Mouse (Mus musculus): ENCODE measurements around the gene Vhl. TPM values are rescaled to one million over a fixed set of nuclear protein-coding genes. Genes with fewer than 3 reads are reported as not detected.

Gene Vhl
- polyA plus RNA-seq, 1 experiment, result 55.1 TPM

DNA sequence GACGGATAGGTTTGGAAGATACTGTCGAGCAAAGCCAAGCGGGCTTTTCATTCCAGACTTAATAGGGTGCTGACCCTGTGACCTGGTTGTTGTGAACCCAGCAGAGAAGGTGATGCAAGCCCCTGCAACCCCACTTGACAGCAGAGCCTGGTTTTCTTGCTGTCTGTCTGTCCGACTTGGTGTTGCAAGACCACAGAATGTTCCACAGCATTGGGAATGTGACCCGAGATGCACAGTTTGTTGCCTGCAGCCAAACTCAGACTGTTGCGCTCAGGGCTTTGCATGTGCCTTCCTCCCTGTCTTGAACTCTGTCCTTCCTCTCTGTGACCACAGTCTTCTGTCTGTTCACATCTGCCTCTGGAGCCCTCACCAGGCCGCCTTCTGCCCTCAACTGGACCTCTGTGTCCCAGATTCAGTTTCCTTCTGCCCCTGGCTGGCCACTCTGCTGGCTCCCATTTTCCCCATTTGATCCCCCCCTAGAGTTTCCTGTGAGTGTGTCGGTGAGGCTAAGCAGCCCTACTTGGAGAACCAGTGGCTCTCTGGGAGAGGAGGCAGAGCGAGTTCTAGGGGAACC lies 56.3 kb downstream of the Vhl start:
- no peak for TF ChIP-seq POLR2A (IDR thresholded peaks at IDR 0.05; ENCODE audit: extremely low read depth, insufficient read depth, low read length)
- H3K4me1 ChIP-seq (ENCODE audit: control insufficient read depth, insufficient read depth, low read length), result no peaks in the 10 kb centered on the region
- no peak overlapping the region for H3K27ac ChIP-seq (ENCODE audit: insufficient read depth, low read length)
- H3K4me3 ChIP-seq (ENCODE audit: insufficient read depth, low read length), result no peak overlapping the region

Other genes with a start within 250 kb of the Vhl start
- 57.1 and 57.3 TPM in 2 replicates for gene Tada3, start 246.1 kb upstream of the Vhl start, polyA plus RNA-seq (2012; rRNA removed)
- gene Arpc4, start 245.8 kb upstream of the Vhl start, polyA plus RNA-seq (2012; rRNA removed), result 156 and 177 TPM in 2 replicates
- gene Ttll3, start 234.7 kb upstream of the Vhl start, polyA plus RNA-seq (2012; rRNA removed), result 22.4 and 26.0 TPM in 2 replicates
- gene Rpusd3, start 204.6 kb upstream of the Vhl start, polyA plus RNA-seq (2012; rRNA removed), result 37.0 and 38.6 TPM in 2 replicates
- gene Cidec, start 188.2 kb upstream of the Vhl start, polyA plus RNA-seq (2012; rRNA removed), result not detected in 2 replicates
- gene Jagn1, start 181.4 kb upstream of the Vhl start, polyA plus RNA-seq (2012; rRNA removed), result 51.8 and 54.0 TPM in 2 replicates
- 0.42 and 0.75 TPM in 2 replicates for gene Il17re, start 165.5 kb upstream of the Vhl start, polyA plus RNA-seq (2012; rRNA removed)
- gene Il17rc, start 152.5 kb upstream of the Vhl start, polyA plus RNA-seq (2012; rRNA removed), result 6.9 and 7.3 TPM in 2 replicates
- gene Creld1, start 140.7 kb upstream of the Vhl start, polyA plus RNA-seq (2012; rRNA removed), result 60.2 and 62.8 TPM in 2 replicates
- 46.2 and 46.3 TPM in 2 replicates for gene Prrt3, start 122.0 kb upstream of the Vhl start, polyA plus RNA-seq (2012; rRNA removed)
- gene Emc3, start 92.3 kb upstream of the Vhl start, polyA plus RNA-seq (2012; rRNA removed), result 90.0 and 95.2 TPM in 2 replicates
- gene Fancd2, start 92.3 kb upstream of the Vhl start, polyA plus RNA-seq (2012; rRNA removed), result 4.2 and 4.3 TPM in 2 replicates
- gene Fancd2os, start 23.2 kb upstream of the Vhl start, polyA plus RNA-seq (2012; rRNA removed), result 0.19 and 0.21 TPM in 2 replicates
- 425 and 442 TPM in 2 replicates for gene Brk1, start 19.2 kb upstream of the Vhl start, polyA plus RNA-seq (2012; rRNA removed)
- gene Irak2, start 14.5 kb downstream of the Vhl start, polyA plus RNA-seq (2012; rRNA removed), result 23.7 and 24.7 TPM in 2 replicates
- 28.4 and 28.8 TPM in 2 replicates for gene Tatdn2, start 73.1 kb downstream of the Vhl start, polyA plus RNA-seq (2012; rRNA removed)
- gene Ghrl, start 95.9 kb downstream of the Vhl start, polyA plus RNA-seq (2012; rRNA removed), result 0.15 and 0.40 TPM in 2 replicates
- 105 TPM in 2 replicates for gene Sec13, start 116.8 kb downstream of the Vhl start, polyA plus RNA-seq (2012; rRNA removed)

Measured in cortical plate, adult 2 months (tissue).